Mouse (Mus musculus) midbrain, embryonic 12.5 days (tissue): ENCODE results near the gene Igf2bp2. TPM values are rescaled to one million over a fixed set of nuclear protein-coding genes. Genes with fewer than 3 reads are reported as not detected.
A peak's percentile ranks its signal among the peaks of the same experiment; 100 is the strongest.

ENCODE experiments used
- ATAC-seq: fragments of 200-750 bp; cut with Nextera tagmentation; 2 replicates; pipeline ENCODE4 v1.8.0; 2017; ENCODE audit warnings: low read depth, moderate TSS enrichment, moderate library complexity; ENCODE audit not compliant: low FRiP score
- H3K27ac ChIP-seq: fragments of 300-500 bp; sonication (generic); replicated peaks from 2 replicates; pipeline ENCODE4 v1.5.1; 2016; ENCODE audit warnings: mild to moderate bottlenecking
- H3K27me3 ChIP-seq: fragments of 300-500 bp; sonication (generic); 2 replicates; pipeline ENCODE4 v1.6.1; 2016; ENCODE audit warnings: mild to moderate bottlenecking
- H3K36me3 ChIP-seq: fragments of 300-500 bp; sonication (generic); 2 replicates; pipeline ENCODE4 v1.6.1; 2016
- H3K4me1 ChIP-seq: fragments of 300-500 bp; sonication (generic); 2 replicates; pipeline ENCODE4 v1.6.1; 2016
- H3K4me2 ChIP-seq: fragments of 300-500 bp; sonication (generic); replicated peaks from 2 replicates; pipeline ENCODE4 v1.6.1; 2016; ENCODE audit warnings: mild to moderate bottlenecking, moderate library complexity
- H3K4me3 ChIP-seq: fragments of 300-500 bp; sonication (generic); 2 replicates; pipeline ENCODE4 v1.5.1; 2016; ENCODE audit warnings: mild to moderate bottlenecking
- H3K9ac ChIP-seq: fragments of 300-500 bp; sonication (generic); replicated peaks from 2 replicates; pipeline ENCODE4 v1.6.1; 2016; ENCODE audit warnings: mild to moderate bottlenecking, moderate library complexity
- H3K9me3 ChIP-seq: fragments of 300-500 bp; sonication (generic); 2 replicates; pipeline ENCODE4 v1.6.1; 2016; ENCODE audit warnings: mild to moderate bottlenecking
- WGBS: fragments of 180-500 bp; shearing (Covaris S2); methylation state at CpG from one replicate; pipeline ENCODE4 v1.1.7; 2016; 5-methylcytosine and 5-hydroxymethylcytosine counted together
- polyA plus RNA-seq: library from polyadenylated mRNA; unstranded; fragments of >200 nt; fragmentation: Nextera tagmentation; extraction: Ambion mirVana; gene quantifications from 2 replicates; pipeline ENCODE4 v1.2.1, GENCODE M21; 2016

Gene Igf2bp2
- polyA plus RNA-seq, 1 experiment from 2014 or later: 72.5 TPM

DNA sequence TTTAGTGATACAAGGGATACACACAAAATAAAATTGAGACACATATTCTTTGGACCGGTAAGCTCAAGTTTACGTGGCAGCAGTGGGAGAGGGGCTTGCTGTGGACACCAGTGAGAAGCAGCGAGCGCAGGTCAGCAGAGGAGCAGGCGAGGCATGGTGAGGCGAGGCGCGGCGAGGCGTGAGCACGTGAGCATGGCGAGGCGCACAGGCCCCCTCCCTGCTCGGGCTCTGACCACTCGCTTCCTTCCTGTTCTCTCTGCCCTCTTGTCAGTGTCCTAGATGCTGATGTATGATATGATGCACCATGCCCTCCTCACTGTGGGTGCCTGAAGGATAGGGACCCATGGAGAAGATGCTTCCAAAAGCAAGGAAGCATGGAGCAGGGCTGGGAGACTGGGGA, 43.6 kb downstream of the Igf2bp2 start:
- Histone ChIP-seq H3K9me3 (no peaks in the 10 kb centered on the region), H3K27ac (no peak overlapping the region), H3K4me1 (no peaks in the 10 kb centered on the region), H3K9ac (no peak overlapping the region), H3K4me3 (no peak overlapping the region), H3K36me3 (no peaks in the 10 kb centered on the region; the same call in 1 of the 2 replicates), H3K4me2 (no peak overlapping the region), H3K27me3 (no peaks in the 10 kb centered on the region)
- WGBS: 97% methylated on average over 15 of the region's 15 CpGs
- no peak for ATAC-seq

DNA sequence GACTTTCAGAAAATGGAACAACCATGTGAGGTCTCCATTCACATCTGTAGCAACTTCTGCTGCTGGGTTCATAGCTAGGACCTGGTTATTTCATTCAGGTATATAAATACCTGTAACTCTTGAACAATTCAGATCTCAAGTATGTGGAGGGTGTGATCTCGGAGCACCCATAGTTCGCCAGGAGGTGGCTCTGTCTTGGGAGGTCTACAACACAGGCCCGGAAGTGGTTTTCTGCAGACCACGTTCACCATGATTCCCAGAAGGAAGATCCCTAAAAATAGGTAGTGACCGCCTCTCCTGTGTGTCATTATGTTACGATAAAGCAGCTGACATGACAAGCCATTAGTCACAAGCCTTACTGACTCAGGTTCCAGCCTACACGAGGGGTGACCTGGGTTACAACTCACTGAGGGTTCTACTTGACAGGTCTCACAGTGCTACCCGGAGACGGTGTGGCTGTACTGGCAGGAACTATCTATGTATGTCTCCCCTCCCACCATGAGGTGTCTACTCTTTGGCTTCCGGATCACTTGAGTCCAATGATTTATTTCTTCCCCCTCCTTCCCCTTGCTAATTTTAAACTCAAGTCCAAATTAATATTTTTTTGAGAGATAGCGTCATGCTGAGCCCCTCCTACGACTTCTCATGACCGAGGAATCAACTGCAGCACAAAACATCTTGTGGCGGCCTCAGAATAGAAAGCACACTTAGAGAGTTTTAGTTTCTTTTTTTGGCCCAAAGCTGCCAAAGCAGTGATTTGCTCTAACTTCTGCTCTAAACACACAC, 44.2 kb downstream of the Igf2bp2 start:
- no peak overlapping the region for H3K4me2 ChIP-seq
- no peaks in the 10 kb centered on the region; the same call in 1 of the 2 replicates for H3K36me3 ChIP-seq
- no peak overlapping the region for H3K27ac ChIP-seq
- ATAC-seq: no peak
- no peaks in the 10 kb centered on the region for H3K4me1 ChIP-seq
- H3K27me3 ChIP-seq: no peaks in the 10 kb centered on the region
- WGBS: 92% methylated on average over 14 of the region's 14 CpGs
- no peaks in the 10 kb centered on the region for H3K9me3 ChIP-seq
- H3K9ac ChIP-seq: no peak overlapping the region
- H3K4me3 ChIP-seq: no peak overlapping the region

DNA sequence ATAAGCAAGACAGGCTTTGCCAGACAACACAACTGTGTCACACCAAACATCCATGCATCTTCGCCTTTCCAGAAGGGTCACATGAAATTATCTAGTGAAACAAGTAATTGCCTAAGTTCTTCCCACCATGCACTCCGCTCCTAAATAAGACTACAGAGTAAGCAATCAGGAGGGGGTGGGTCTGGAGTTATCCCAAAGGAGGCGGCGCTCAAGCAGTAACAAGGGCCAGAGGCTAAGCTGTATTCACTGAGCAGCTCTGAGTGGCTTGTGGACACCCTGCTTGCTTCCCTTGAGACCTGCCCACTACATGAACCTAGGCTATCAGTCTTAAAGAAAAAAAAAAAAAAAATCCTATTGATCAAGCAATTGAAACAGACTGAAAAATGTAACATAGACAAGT, 44.9 kb downstream of the Igf2bp2 start:
- WGBS: 94% methylated on average over 4 of the region's 4 CpGs
- H3K9me3 ChIP-seq: no peaks in the 10 kb centered on the region
- ATAC-seq: no peak
- no peak overlapping the region for H3K27ac ChIP-seq
- H3K4me1 ChIP-seq: no peaks in the 10 kb centered on the region
- H3K4me3 ChIP-seq: no peak overlapping the region
- no peak overlapping the region for H3K9ac ChIP-seq
- no peak overlapping the region for H3K4me2 ChIP-seq
- no peaks in the 10 kb centered on the region for H3K27me3 ChIP-seq
- H3K36me3 ChIP-seq: no peaks in the 10 kb centered on the region; the same call in 1 of the 2 replicates

DNA sequence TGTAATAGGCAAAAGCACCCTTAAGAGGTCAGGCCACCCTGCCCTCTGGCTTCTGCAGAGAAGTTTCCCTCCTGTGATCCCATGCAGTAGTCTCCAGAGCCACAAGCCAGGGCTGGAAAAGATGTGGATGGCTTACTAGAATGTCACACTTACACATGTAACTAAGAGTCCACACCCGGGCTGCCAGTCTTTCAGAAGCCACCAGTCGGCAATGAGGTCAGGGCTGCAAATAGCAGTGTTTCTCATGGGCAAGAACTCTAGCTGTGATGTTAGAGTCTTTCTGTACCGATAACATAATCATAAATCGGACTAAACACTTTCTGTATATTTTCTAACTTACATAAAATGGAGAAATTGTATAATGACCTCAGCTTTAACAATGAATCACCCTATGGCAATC, 46.4 kb downstream of the Igf2bp2 start:
- WGBS: 94% methylated on average over 4 of the region's 4 CpGs
- Histone ChIP-seq H3K9me3 (no peaks in the 10 kb centered on the region), H3K9ac (no peak overlapping the region), H3K36me3 (no peaks in the 10 kb centered on the region; the same call in 1 of the 2 replicates), H3K4me3 (no peak overlapping the region), H3K4me2 (no peak overlapping the region), H3K27me3 (no peaks in the 10 kb centered on the region), H3K27ac (no peak overlapping the region), H3K4me1 (peaks cover 3% of the 10 kb centered on the region; the same call in 1 of the 2 replicates)
- no peak for ATAC-seq

DNA sequence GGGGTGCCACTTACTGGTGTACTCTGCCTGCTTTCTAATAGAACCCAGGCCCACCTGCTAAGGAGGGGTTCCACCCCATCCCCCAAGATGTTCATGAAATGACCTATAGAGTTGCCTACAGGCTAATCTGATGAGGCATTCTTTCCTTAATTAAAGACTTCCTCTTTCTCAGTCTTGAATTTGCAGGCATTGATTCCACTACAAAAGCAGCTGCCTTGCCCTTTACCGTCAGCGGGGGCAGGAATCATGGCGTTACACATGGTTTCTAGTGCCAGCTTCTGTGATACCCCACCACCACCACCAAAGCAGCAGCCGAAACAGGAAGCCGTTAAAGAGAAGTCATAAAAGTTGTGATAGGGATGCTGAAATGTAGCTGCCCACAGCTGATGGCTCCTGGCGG, 47.0 kb downstream of the Igf2bp2 start:
- H3K9me3 ChIP-seq: no peaks in the 10 kb centered on the region
- no peak for ATAC-seq
- peaks cover 3% of the 10 kb centered on the region; the same call in 1 of the 2 replicates for H3K4me1 ChIP-seq
- no peak overlapping the region for H3K4me3 ChIP-seq
- H3K9ac ChIP-seq: no peak overlapping the region
- no peak overlapping the region for H3K4me2 ChIP-seq
- no peaks in the 10 kb centered on the region for H3K27me3 ChIP-seq
- WGBS: 93% methylated on average over 6 of the region's 6 CpGs
- H3K27ac ChIP-seq: no peak overlapping the region
- no peaks in the 10 kb centered on the region; the same call in 1 of the 2 replicates for H3K36me3 ChIP-seq

DNA sequence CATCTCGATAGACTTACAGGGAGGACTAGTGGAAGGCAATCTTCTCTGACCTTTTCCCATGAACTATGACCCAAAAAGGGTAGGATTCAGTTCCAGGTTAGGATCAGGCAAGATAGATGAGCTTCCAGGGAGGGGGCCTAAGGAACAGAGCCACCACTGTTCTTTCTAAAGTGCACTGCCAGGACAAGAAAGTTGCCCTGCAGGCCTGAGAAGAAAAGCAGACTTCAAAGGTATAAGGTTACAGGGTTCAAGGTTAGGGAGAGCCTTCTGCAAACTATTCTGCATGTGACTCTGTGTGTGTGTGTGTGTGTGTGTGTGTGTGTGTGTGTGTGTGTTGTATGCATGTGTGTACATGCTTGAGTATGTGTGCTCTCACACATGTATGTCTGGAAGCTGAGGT, 53.1 kb downstream of the Igf2bp2 start:
- Histone ChIP-seq H3K27me3 (no peaks in the 10 kb centered on the region), H3K4me2 (no peak overlapping the region), H3K27ac (no peak overlapping the region), H3K36me3 (no peaks in the 10 kb centered on the region), H3K4me1 (peaks cover 3% of the 10 kb centered on the region; the same call in 1 of the 2 replicates), H3K9me3 (no peaks in the 10 kb centered on the region), H3K4me3 (no peak overlapping the region), H3K9ac (no peak overlapping the region)
- WGBS: 79% methylated on average over 1 of the region's 1 CpGs
- ATAC-seq: no peak

DNA sequence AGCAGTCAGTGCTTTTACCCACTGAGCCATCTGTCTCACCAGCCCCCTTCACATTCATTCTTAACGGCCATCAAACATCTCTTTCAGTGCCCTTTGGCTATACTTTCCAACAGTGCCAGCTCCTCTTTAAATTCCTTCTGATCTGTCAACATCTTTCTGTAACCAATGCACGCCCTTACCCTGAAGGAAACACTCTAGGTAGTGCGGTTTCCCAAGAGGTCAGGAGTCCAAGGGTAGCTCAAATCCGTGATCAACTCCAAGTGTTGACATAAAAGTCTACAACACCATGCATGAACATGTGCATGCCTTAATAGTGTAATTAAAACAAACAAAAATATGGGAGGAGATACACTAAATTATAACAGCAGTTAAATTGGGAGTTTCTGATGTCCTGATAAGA, 53.9 kb downstream of the Igf2bp2 start:
- H3K4me3 ChIP-seq: no peak overlapping the region
- WGBS: 93% methylated on average over 4 of the region's 4 CpGs
- no peak overlapping the region for H3K4me2 ChIP-seq
- H3K4me1 ChIP-seq: peaks cover 3% of the 10 kb centered on the region; the same call in 1 of the 2 replicates
- H3K27me3 ChIP-seq: no peaks in the 10 kb centered on the region
- H3K9ac ChIP-seq: no peak overlapping the region
- H3K27ac ChIP-seq: no peak overlapping the region
- H3K9me3 ChIP-seq: no peaks in the 10 kb centered on the region
- no peaks in the 10 kb centered on the region for H3K36me3 ChIP-seq
- no peak for ATAC-seq

DNA sequence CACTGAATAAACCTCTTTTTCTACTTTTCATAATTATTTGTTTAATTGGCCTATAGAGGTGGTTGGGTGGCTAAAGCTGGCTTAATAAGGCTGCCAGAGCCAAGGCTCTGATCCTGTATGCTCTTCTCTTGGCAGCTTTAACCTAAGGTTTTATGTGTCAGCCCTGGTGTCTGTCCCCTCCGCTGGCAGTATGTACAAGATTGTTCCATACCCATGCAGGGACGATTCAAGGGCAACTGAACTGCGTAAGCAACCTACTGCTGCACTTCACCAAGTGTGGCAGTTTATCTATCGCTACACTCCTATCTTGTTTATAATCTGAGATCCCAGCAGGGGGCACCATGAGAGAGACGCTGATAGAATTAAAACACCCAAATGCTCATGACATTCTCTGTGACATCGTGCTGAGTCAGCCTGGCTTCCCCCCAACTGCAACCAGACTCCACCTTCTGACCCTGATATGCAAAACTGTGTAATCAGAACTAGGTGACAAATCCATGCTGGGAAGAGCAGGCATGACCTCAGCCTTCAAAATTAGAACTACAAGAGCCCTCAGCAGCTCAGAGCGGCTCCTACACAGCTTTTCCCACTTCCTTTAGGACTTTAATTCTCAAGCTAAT, 55.1 kb downstream of the Igf2bp2 start:
- H3K4me1 ChIP-seq: peaks cover 3% of the 10 kb centered on the region; the same call in 1 of the 2 replicates
- ATAC-seq: no peak
- no peak overlapping the region for H3K4me2 ChIP-seq
- H3K9ac ChIP-seq: no peak overlapping the region
- H3K36me3 ChIP-seq: no peaks in the 10 kb centered on the region
- H3K9me3 ChIP-seq: no peaks in the 10 kb centered on the region
- no peak overlapping the region for H3K27ac ChIP-seq
- H3K27me3 ChIP-seq: no peaks in the 10 kb centered on the region
- 69% methylated on average over 7 of the region's 7 CpGs for WGBS
- no peak overlapping the region for H3K4me3 ChIP-seq

DNA sequence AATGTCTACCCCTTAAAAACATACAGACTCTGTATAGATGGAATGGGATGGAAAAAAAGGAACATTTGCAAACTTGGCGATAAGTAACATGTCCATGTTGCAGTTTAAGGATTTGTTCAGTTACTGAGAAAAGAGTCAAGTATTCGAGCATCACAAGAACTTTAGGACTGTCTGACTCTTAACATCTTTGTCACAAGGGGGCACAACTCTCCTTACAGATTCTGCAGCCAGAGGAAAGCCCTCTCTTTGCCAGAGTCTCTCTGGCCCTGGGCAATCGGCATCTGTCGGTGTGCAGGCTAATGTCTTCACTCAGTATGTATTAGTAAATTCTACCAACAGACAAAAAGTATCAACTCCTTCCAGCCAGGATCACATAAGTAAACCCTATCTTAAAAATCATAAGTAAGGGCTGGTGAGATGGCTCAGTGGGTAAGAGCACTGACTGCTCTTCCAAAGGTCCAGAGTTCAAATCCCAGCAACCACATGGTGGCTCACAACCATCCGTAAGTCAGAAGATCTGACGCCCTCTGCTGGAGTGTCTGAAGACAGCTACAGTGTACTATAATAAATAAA, 57.0 kb downstream of the Igf2bp2 start:
- Histone ChIP-seq H3K9ac (no peak overlapping the region), H3K27ac (no peak overlapping the region), H3K4me2 (no peak overlapping the region), H3K9me3 (no peaks in the 10 kb centered on the region), H3K4me3 (no peak overlapping the region), H3K4me1 (no peaks in the 10 kb centered on the region), H3K36me3 (no peaks in the 10 kb centered on the region), H3K27me3 (no peaks in the 10 kb centered on the region)
- ATAC-seq: no peak
- WGBS: 85% methylated on average over 6 of the region's 6 CpGs

DNA sequence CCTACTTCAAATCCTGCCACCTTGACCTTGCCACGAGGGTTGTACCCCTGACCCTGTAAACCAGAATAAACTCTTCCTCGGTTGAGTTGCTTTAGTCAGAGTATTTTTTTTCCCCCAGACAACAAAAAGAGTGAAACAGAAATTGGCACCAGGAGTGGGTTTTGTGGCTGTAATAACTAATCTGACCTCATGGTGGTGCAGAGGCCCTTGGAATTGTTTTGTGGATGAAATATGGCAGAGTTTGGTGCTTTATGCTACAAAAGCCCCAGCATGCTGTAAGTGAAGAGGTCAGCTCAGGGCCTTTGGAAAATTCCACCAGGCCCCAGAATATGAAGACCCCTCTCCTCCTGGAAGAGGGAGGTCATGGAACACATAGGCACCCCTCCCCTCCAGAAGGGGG, 63.0 kb downstream of the Igf2bp2 start:
- H3K9ac ChIP-seq: no peak overlapping the region
- no peaks in the 10 kb centered on the region for H3K9me3 ChIP-seq
- H3K27ac ChIP-seq: no peak overlapping the region
- H3K36me3 ChIP-seq: no peaks in the 10 kb centered on the region
- no peaks in the 10 kb centered on the region for H3K27me3 ChIP-seq
- no peak overlapping the region for H3K4me3 ChIP-seq
- ATAC-seq: no peak
- WGBS: 88% methylated on average over 2 of the region's 2 CpGs
- H3K4me2 ChIP-seq: no peak overlapping the region
- H3K4me1 ChIP-seq: peaks cover 9% of the 10 kb centered on the region; the same call in 1 of the 2 replicates

DNA sequence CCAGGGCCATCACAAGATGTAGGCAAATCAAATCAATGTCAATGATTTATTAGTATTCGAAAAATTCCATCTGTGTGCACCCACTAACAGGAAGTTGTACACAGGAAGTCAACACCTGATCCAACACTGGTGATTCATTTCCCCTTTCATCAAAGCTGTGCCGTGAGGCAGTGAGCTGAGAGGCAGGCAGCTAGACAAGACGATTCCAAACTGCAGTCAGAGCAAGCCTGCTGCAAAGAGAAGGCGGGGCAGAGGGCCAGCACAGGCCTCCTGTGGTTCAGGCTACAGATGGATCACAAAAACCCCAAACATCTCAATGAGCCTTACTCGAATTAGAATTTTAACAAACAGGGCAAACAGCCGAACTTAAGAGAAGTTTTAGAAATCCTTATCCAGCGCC, 65.4 kb downstream of the Igf2bp2 start:
- no peak for ATAC-seq
- Histone ChIP-seq H3K27me3 (no peaks in the 10 kb centered on the region), H3K4me2 (no peak overlapping the region), H3K9ac (no peak overlapping the region), H3K9me3 (no peaks in the 10 kb centered on the region), H3K4me3 (no peak overlapping the region), H3K4me1 (peaks cover 9% of the 10 kb centered on the region; the same call in 1 of the 2 replicates), H3K27ac (peak overlapping the region; percentile 43; the same call in 1 of the 2 replicates), H3K36me3 (no peaks in the 10 kb centered on the region)
- 48% methylated on average over 7 of the region's 7 CpGs for WGBS

DNA sequence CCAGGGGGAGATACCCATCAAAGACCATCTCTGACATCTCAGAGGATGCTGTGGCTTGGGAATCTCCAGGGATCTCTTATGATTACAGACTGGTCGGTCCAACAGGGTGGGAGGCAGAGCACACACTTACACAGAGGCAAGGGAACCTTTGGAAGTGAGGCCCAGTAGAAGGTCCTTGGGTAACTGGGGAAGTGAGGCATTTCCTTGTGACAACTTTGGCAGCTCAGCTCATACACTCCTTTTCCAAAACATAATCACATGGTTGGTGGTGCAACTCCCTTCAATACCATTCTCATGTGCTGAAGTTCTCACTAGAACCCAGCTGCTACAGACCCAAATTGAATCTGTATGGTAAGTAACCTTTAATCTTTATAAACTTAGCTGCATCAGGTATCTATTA, 67.3 kb downstream of the Igf2bp2 start:
- Histone ChIP-seq H3K36me3 (no peaks in the 10 kb centered on the region), H3K27ac (no peak overlapping the region), H3K4me1 (peaks cover 9% of the 10 kb centered on the region; the same call in 1 of the 2 replicates), H3K9me3 (no peaks in the 10 kb centered on the region), H3K9ac (no peak overlapping the region), H3K4me3 (no peak overlapping the region), H3K4me2 (no peak overlapping the region), H3K27me3 (no peaks in the 10 kb centered on the region)
- 76% methylated on average over 1 of the region's 1 CpGs for WGBS
- ATAC-seq: no peak
